Mouse (Mus musculus) lung, adult 18-20 months (tissue): Measurements from ENCODE around the gene Olfr1310.
"Not testable (repeated sequence)": the region's sequence is repeated elsewhere in the genome, so short reads cannot be mapped to it uniquely, and the experiment has no call there.

Experiments used
- DNase-seq, 2 experiments: peaks; one replicate each; pipeline ENCODE4 v3.0.0; 2022; ENCODE audit warnings: mixed read lengths in 2 of 2

Gene Olfr1310

DNA sequence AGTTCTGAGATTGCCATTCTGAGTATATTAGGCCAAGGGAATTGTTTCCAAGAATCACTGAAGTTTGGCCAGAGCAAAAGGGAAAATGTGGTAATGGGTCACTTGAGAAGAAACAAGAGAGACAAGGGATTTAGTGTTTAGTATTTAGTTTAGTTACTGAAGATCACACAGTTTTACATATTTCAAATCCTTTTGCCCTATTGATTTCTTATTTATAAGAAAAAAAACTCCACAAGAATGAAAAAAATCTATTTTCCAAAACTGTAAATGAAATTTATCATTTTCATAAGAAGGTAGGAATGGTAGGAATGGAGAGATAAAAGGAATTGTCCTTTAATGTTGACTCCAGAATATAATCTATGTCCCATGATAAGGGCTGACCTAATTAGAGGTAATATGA is at the start of gene Olfr1310:
Gene Olfr1310, minus strand, starts transcription at position 101 of the 400 bp plus-strand sequence.
- DNase-seq = no peak

DNA sequence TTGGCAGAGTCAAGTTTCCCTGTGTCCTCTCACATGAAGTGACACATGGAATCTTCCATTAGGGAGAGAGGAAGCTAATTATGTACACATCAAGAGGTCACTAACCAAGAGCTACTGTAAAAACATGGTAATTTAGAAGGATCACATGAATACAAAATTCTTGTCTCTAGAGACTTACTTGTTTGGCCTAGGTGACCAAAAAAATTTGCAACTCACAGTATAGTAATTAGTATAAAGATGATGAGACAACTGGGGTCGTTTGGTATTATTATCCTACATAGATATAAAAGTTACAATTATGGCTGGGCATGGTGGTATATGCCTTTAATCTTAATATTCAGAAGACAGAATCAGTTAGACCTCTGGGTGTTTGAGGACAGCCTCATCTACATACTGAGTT is 37.6 kb upstream of the Olfr1310 start, which contains the start of gene Olfr1312:
Gene Olfr1312, minus strand, starts transcription at position 101 of the 400 bp plus-strand sequence.
- DNase-seq = no peak

DNA sequence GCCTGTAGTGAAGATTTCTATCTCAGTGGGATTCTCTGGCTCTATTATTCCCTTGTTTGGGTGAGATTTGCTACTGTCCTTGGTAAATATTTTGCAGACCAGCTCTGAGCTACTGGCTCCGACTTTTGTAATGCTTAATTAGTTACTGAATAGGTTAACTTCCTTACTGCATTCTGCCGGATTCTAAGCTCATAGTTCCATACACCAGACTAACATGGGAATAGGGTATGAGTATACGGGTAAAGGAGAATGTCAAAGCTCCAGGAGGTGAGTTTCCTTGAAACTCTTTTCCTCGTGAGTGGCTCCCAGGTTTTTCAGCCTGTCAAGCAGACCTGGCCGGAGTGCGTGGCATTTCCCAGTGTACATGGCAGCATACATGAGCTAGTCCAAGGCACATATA is 14.5 kb upstream of the Olfr1310 start:
- not testable (repeated sequence) for DNase-seq

DNA sequence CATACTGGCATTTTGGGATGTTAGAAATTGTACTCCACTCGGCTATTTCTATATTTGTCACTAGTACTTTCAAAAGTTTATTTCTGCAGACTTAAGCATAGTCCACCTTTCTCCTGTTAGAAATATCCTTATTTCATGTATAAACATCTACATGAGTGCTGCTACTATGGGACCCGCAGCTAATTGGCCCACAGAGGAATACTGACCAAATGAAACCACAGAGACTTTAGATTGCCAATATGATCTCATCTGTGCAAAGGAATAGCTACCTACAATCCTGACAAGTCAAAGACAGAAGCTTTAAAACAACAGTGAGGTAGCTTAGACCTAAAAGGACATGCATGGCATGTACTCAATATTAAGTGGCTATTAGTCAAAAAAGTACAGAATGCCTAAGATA is 11.8 kb upstream of the Olfr1310 start, which contains the start of gene Olfr1311:
Gene Olfr1311, minus strand, starts transcription at position 101 of the 400 bp plus-strand sequence.
- DNase-seq = no peak

DNA sequence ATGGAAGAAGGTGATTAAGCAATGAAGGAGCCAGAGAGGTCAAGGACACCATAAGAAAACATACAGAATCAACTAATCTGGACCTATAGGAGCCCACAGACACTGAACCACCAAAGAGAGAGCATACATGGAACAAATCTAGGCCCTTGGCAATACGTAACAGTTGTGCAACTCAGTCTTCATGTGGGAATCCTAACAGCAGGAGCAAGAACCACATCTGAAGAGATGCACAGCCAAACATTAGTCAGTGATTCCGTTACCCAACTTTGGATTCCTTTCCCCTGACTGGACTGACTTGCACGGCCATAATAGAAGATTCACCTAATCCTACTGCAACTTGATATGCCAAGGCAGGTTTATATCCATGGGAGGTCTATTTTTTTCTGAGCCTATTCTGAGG is 2.4 kb upstream of the Olfr1310 start:
- DNase-seq = no peak

DNA sequence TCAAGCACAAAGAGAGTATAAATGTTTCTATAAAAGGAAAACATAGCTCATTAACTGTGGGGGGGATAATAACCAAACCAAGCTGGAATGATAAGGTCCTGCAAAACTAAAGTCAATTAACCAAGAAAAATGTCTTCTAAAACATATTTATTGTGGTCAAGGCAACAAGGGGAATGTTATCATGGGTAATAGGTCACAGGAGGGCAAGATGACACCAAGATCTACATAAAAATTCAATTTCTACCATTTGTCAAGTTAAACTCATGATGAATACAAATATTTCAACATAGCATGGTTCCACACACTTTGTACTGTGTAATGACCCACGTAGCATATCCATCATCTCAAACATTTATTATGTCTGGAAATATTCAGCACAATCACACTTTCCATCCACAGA is 22.3 kb downstream of the Olfr1310 start, which contains the start of gene Olfr1309:
Gene Olfr1309, minus strand, starts transcription at position 101 of the 400 bp plus-strand sequence.
- DNase-seq = no peak

DNA sequence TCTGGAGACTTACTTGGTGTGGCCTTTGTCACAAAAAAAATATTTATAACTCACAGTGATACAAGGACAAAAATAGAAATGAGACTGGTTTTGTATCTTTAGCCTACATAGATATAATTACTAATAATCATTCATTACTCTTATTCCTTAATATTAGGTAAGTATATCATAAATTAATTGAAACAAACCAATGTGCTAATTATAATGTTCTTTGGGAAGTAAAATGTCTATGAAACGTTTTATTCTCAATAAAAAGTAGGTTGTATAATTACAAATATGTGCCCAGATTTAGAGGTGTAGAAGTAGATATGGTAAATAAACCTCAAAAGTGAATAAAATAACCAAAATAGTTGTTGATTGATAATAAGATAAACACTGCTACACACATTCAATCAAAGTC is 47.7 kb downstream of the Olfr1310 start, which contains the start of gene Olfr1308:
Gene Olfr1308, minus strand, starts transcription at position 101 of the 400 bp plus-strand sequence.
- DNase-seq = no peak
